Mouse (Mus musculus): ENCODE results near the gene Uchl3. TPM values are rescaled to one million over a fixed set of nuclear protein-coding genes. Genes with fewer than 3 reads are reported as not detected.

Gene Uchl3
- polyA plus RNA-seq, 1 experiment from 2014 or later = 130 TPM

- 85% methylated on average over 2 of the region's 2 CpGs for WGBS
- no peak overlapping the region for H3K4me2 ChIP-seq (ENCODE audit: low read depth, low read length)
- no peaks in the 10 kb centered on the region for H3K36me3 ChIP-seq (ENCODE audit: control insufficient read depth, insufficient read depth, low read length)
- no peak overlapping the region for H3K9ac ChIP-seq (ENCODE audit: low read length)
- no peak overlapping the region for H3K27ac ChIP-seq (ENCODE audit: low read length)
- no peak for ATAC-seq (ENCODE audit: insufficient read depth, low FRiP score)
- no peaks in the 10 kb centered on the region for H3K27me3 ChIP-seq (ENCODE audit: control insufficient read depth, insufficient read depth, low read length)
- no peaks in the 10 kb centered on the region for H3K9me3 ChIP-seq (replicated peaks; ENCODE audit: control insufficient read depth, low read length)
- no peak overlapping the region for H3K4me3 ChIP-seq (replicated peaks; ENCODE audit: low read length)
- H3K4me1 ChIP-seq (ENCODE audit: control insufficient read depth, insufficient read depth, low read length) = no peaks in the 10 kb centered on the region
These were observed 23.2 kb upstream of the Uchl3 start for GRCm38 (mm10) chr14:101630548-101630947.

GRCm38 (mm10) chr14:101635765-101636164 lies 18.0 kb upstream of the Uchl3 start:
- WGBS = 100% methylated on average over 1 of the region's 1 CpGs
- Histone ChIP-seq H3K27me3 (ENCODE audit: control insufficient read depth, insufficient read depth, low read length) (no peaks in the 10 kb centered on the region), H3K4me1 (ENCODE audit: control insufficient read depth, insufficient read depth, low read length) (no peaks in the 10 kb centered on the region), H3K27ac (ENCODE audit: low read length) (no peak overlapping the region), H3K9me3 (replicated peaks; ENCODE audit: control insufficient read depth, low read length) (no peaks in the 10 kb centered on the region), H3K9ac (ENCODE audit: low read length) (no peak overlapping the region), H3K36me3 (ENCODE audit: control insufficient read depth, insufficient read depth, low read length) (no peaks in the 10 kb centered on the region), H3K4me2 (ENCODE audit: low read depth, low read length) (no peak overlapping the region), H3K4me3 (replicated peaks; ENCODE audit: low read length) (no peak overlapping the region)
- ATAC-seq (ENCODE audit: insufficient read depth, low FRiP score) = no peak

GRCm38 (mm10) chr14:101637381-101637780 lies 16.4 kb upstream of the Uchl3 start:
- Histone ChIP-seq H3K4me1 (ENCODE audit: control insufficient read depth, insufficient read depth, low read length) (no peaks in the 10 kb centered on the region), H3K4me3 (replicated peaks; ENCODE audit: low read length) (no peak overlapping the region), H3K9ac (ENCODE audit: low read length) (no peak overlapping the region), H3K36me3 (ENCODE audit: control insufficient read depth, insufficient read depth, low read length) (no peaks in the 10 kb centered on the region), H3K4me2 (ENCODE audit: low read depth, low read length) (no peak overlapping the region), H3K9me3 (replicated peaks; ENCODE audit: control insufficient read depth, low read length) (no peaks in the 10 kb centered on the region), H3K27ac (ENCODE audit: low read length) (no peak overlapping the region), H3K27me3 (ENCODE audit: control insufficient read depth, insufficient read depth, low read length) (no peaks in the 10 kb centered on the region)
- ATAC-seq (ENCODE audit: insufficient read depth, low FRiP score) = no peak
- 89% methylated on average over 6 of the region's 6 CpGs for WGBS

DNA sequence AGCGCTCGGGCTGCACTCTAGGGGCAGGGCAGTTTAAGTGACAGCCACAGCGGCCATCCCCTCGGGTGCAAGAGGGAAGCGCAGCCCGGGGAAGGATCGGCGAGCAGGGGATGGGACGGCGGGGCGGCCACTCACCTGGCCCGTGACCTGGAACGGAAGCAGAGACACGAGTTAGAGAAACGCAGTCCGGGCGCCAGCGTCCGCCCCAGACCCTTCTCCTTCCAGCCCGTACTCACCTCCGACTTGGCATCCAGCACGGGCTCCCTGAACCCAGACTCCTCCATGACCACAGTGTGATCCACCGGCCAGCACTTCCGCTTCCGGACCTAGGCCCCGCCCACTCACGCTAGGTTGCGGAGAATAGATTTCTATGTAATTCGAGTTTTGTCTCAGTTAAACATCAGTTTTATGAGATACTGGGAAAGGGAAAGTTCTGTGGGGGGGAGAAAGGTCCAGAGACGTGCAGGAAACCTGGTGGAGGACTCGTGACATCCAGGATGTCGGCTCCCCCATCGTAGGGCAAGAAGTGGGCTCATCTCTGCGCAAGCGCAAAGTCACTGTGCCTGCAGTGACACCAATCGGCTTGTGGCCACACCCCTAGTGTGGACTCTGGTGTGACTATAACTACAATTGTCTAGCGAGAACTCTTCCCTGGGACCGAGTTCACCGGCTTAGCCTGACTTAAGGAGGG lies 13.5 kb upstream of the Uchl3 start, which contains the start of gene Commd6:
TSS of gene Commd6 (minus strand) at position 534 of the 691 bp plus-strand sequence.
- H3K4me3 ChIP-seq (replicated peaks; ENCODE audit: low read length) = peak within 1 kb of the TSS; percentile 87
- under 1% methylated on average over 39 of the region's 39 CpGs for WGBS
- no peaks in the 10 kb centered on the region for H3K4me1 ChIP-seq (ENCODE audit: control insufficient read depth, insufficient read depth, low read length)
- H3K36me3 ChIP-seq (ENCODE audit: control insufficient read depth, insufficient read depth, low read length) = no peaks in the 10 kb centered on the region
- peak within 1 kb of the TSS; percentile 77 for H3K4me2 ChIP-seq (ENCODE audit: low read depth, low read length)
- H3K27me3 ChIP-seq (ENCODE audit: control insufficient read depth, insufficient read depth, low read length) = no peaks in the 10 kb centered on the region
- no peaks in the 10 kb centered on the region for H3K9me3 ChIP-seq (replicated peaks; ENCODE audit: control insufficient read depth, low read length)
- peak within 1 kb of the TSS; percentile 84 for H3K27ac ChIP-seq (ENCODE audit: low read length)
- peak within 1 kb of the TSS; percentile 84 for H3K9ac ChIP-seq (ENCODE audit: low read length)
- peak; percentile 97 for ATAC-seq (ENCODE audit: insufficient read depth, low FRiP score)

DNA sequence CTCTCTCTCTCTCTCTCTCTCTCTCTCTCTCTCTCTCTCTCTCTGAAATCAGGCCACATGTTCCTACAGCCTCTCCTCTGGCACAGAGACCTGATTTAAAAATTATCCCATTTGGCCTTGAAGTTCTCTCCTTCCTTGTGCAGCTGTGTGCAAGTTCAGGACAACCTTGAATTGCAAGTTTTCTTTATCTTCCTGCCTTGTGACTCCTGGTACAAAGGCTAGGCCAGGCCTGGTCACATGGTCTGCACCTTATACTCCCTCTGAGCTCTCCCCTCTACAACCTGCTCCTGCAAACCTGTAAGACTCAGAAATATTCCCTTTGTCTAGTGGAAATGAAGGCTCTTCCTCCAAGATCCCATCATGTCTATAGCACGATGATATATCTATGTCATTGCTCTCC lies 8.8 kb upstream of the Uchl3 start:
- Histone ChIP-seq H3K4me1 (ENCODE audit: control insufficient read depth, insufficient read depth, low read length) (no peaks in the 10 kb centered on the region), H3K27ac (ENCODE audit: low read length) (no peak overlapping the region), H3K27me3 (ENCODE audit: control insufficient read depth, insufficient read depth, low read length) (no peaks in the 10 kb centered on the region), H3K4me2 (ENCODE audit: low read depth, low read length) (no peak overlapping the region), H3K4me3 (replicated peaks; ENCODE audit: low read length) (no peak overlapping the region), H3K9ac (ENCODE audit: low read length) (no peak overlapping the region), H3K36me3 (ENCODE audit: control insufficient read depth, insufficient read depth, low read length) (no peaks in the 10 kb centered on the region), H3K9me3 (replicated peaks; ENCODE audit: control insufficient read depth, low read length) (no peaks in the 10 kb centered on the region)
- 68% methylated on average over 1 of the region's 1 CpGs for WGBS
- ATAC-seq (ENCODE audit: insufficient read depth, low FRiP score) = peak; percentile 14; the same call in 1 of the 2 replicates

DNA sequence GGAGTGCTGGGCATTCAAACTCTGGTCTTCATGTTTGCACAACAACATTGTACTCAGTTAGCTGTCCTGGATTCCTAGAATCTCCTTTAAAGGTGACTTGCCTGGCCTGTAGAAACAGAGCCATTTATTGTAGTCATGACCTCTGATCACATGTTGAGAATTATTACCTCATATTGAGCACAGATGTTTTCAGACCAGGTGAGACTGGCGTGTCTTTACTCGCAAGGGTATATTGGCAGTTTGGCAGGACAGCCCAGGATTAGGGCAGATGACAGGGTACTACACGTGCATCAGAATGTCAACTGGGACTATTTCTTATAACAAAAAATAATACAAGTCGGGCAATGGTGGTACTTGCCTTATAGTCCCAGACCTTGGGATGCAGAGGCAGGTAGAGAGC lies 3.2 kb upstream of the Uchl3 start:
- Histone ChIP-seq H3K9ac (ENCODE audit: low read length) (no peak overlapping the region), H3K36me3 (ENCODE audit: control insufficient read depth, insufficient read depth, low read length) (no peaks in the 10 kb centered on the region), H3K4me3 (replicated peaks; ENCODE audit: low read length) (no peak overlapping the region), H3K27me3 (ENCODE audit: control insufficient read depth, insufficient read depth, low read length) (no peaks in the 10 kb centered on the region), H3K9me3 (replicated peaks; ENCODE audit: control insufficient read depth, low read length) (no peaks in the 10 kb centered on the region), H3K4me2 (ENCODE audit: low read depth, low read length) (no peak overlapping the region), H3K27ac (ENCODE audit: low read length) (no peak overlapping the region), H3K4me1 (ENCODE audit: control insufficient read depth, insufficient read depth, low read length) (peaks cover 3% of the 10 kb centered on the region; the same call in 1 of the 2 replicates)
- 77% methylated on average over 4 of the region's 4 CpGs for WGBS
- ATAC-seq (ENCODE audit: insufficient read depth, low FRiP score) = no peak

- H3K9ac ChIP-seq (ENCODE audit: low read length) = no peak overlapping the region
- H3K27ac ChIP-seq (ENCODE audit: low read length) = no peak overlapping the region
- no peak for ATAC-seq (ENCODE audit: insufficient read depth, low FRiP score)
- 78% methylated on average over 6 of the region's 6 CpGs for WGBS
- no peak overlapping the region for H3K4me2 ChIP-seq (ENCODE audit: low read depth, low read length)
- no peaks in the 10 kb centered on the region for H3K36me3 ChIP-seq (ENCODE audit: control insufficient read depth, insufficient read depth, low read length)
- peaks cover 3% of the 10 kb centered on the region; the same call in 1 of the 2 replicates for H3K4me1 ChIP-seq (ENCODE audit: control insufficient read depth, insufficient read depth, low read length)
- H3K9me3 ChIP-seq (replicated peaks; ENCODE audit: control insufficient read depth, low read length) = no peaks in the 10 kb centered on the region
- no peaks in the 10 kb centered on the region for H3K27me3 ChIP-seq (ENCODE audit: control insufficient read depth, insufficient read depth, low read length)
- no peak overlapping the region for H3K4me3 ChIP-seq (replicated peaks; ENCODE audit: low read length)
These were observed 1.2 kb upstream of the Uchl3 start for GRCm38 (mm10) chr14:101652571-101652970.

DNA sequence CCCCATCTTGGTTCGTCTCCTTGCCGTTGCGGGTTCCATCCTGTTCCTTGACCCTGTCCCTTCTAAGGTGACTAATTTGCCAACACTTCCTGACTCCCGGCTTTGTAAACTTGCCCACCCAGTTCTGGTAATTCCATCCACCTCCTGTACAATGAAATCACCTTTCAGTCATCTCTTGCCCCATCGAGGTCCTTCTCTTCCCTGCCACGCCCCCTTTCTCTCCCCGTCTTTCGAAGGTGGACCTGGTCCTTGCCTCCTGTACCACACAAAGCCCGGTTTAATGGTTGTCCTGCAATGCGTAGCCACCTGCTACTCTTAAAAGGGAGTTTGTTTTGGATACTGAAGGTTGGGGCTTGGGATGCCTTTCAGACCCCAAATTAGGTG lies 751 bp downstream of the Uchl3 start:
- H3K36me3 ChIP-seq (ENCODE audit: control insufficient read depth, insufficient read depth, low read length) = no peaks in the 10 kb centered on the region
- peaks cover 3% of the 10 kb centered on the region; the same call in 1 of the 2 replicates for H3K4me1 ChIP-seq (ENCODE audit: control insufficient read depth, insufficient read depth, low read length)
- no peaks in the 10 kb centered on the region for H3K9me3 ChIP-seq (replicated peaks; ENCODE audit: control insufficient read depth, low read length)
- no peaks in the 10 kb centered on the region for H3K27me3 ChIP-seq (ENCODE audit: control insufficient read depth, insufficient read depth, low read length)
- no peak overlapping the region for H3K27ac ChIP-seq (ENCODE audit: low read length)
- peak overlapping the region; percentile 93 for H3K4me2 ChIP-seq (ENCODE audit: low read depth, low read length)
- 2% methylated on average over 10 of the region's 10 CpGs for WGBS
- peak overlapping the region; percentile 98 for H3K4me3 ChIP-seq (replicated peaks; ENCODE audit: low read length)
- H3K9ac ChIP-seq (ENCODE audit: low read length) = peak overlapping the region; percentile 92
- ATAC-seq (ENCODE audit: insufficient read depth, low FRiP score) = no peak

GRCm38 (mm10) chr14:101656307-101656706 lies 2.5 kb downstream of the Uchl3 start:
- Histone ChIP-seq H3K27me3 (ENCODE audit: control insufficient read depth, insufficient read depth, low read length) (no peaks in the 10 kb centered on the region), H3K27ac (ENCODE audit: low read length) (no peak overlapping the region), H3K4me3 (replicated peaks; ENCODE audit: low read length) (no peak overlapping the region), H3K9ac (ENCODE audit: low read length) (no peak overlapping the region), H3K4me1 (ENCODE audit: control insufficient read depth, insufficient read depth, low read length) (peaks cover 3% of the 10 kb centered on the region; the same call in 1 of the 2 replicates), H3K9me3 (replicated peaks; ENCODE audit: control insufficient read depth, low read length) (no peaks in the 10 kb centered on the region), H3K36me3 (ENCODE audit: control insufficient read depth, insufficient read depth, low read length) (no peaks in the 10 kb centered on the region), H3K4me2 (ENCODE audit: low read depth, low read length) (no peak overlapping the region)
- ATAC-seq (ENCODE audit: insufficient read depth, low FRiP score) = no peak
- 77% methylated on average over 10 of the region's 10 CpGs for WGBS

All from stomach, embryonic 16.5 days (tissue).